Mouse (Mus musculus): ENCODE results near the gene Ackr4.

Ackr4 gene

DNA sequence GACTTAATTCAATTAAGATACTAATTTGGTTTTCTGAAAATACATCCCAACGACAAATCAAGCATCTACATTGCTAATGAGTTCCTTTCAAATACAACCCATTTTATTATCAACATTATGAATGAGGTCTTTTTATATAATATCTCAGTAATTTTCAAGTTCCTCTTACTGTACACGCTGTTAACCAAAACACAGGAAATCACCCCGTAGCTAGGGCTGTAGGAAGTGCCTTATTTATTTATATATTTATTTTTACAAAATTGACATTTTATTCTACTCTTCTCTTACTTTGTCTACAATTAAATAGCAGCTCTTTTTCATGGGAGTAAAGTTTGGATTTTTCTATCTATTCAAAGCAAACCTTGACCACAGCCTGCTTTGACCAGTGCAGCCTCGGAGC is 87.0 kb downstream of the Ackr4 start:
- DNase-seq, result no peak

DNA sequence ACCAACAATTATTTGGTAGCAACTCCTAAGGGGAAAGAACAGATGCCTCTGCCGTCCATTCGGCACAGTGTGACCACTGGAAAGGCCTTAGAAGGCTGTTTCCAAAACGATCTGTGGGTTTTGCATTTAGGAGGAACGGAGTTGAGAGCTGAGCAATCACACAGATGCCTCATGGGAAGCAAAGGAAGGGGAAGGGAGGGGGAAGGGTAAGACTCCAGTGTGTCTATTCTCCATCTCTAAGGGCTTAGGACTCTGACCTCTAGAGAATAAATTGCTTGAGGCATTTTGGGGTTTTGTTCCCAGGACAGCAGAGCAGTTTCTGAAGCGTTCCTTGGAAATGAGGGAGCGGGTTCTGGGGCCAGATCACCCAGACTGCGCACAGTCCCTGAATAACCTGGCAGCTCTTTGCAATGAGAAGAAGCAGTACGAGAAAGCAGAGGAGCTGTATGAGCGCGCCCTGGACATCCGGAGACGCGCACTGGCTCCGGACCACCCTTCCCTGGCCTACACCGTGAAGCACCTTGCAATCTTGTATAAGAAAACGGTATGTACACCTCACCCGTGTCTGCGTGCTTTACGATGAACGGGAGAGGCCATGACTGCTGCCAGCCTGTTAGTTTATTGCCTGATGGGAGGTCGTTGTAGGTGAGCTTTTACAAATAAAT is 87.6 kb downstream of the Ackr4 start:
- no peak for DNase-seq

DNA sequence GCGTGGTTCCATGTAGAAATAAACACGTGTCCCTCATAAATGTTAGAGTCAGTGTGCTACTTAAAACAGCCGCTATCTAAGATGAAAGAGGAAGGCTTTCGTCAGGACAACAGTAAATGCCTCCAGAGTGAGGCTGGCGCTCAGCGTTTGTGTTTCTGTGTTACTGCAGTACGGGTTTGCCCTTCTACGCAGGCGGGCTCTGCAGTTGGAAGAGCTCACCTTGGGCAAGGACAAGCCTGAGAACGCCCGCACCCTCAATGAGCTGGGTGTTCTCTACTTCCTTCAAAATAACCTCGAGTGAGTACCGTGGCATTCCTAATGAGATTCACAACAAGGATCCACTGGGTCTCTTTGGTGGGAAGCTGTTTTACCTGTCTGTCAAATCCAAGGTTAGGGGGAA is 88.5 kb downstream of the Ackr4 start:
- DNase-seq, result no peak

DNA sequence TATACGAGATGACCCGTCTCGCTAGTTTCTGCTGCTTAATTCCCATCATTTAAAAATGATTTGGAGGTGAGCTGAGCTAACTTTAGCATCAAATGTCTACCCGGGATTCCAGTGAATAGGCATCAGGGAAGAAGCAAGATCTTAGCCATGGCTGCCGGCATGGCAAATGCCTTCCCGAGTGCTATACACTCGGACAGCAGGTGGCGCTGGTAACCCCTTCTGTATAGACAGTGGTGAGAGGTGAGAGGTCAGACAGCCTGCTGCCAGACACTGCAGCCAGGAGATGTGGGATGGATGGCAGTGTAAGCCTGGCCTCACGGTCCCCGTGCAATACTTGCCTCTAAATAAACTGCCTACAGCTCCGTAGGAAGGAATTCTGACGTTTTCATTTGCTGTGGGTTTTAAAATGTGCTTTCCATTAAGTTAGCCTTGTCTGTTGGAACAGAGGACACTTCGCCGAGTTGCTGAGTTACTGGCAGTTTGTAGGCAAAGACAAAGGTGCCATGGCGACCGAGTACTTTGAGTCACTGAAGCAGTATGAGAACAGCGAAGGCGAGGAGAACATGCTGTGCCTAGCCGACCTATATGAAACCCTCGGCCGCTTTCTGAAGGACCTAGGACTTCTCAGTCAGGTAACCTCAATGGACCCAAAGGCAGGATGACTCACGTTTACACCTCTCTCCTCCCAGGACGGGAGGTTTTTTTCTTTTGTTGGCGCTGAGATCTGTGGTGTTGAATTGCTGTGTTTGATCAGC is 91.3 kb downstream of the Ackr4 start:
- DNase-seq, result peak; percentile 88

DNA sequence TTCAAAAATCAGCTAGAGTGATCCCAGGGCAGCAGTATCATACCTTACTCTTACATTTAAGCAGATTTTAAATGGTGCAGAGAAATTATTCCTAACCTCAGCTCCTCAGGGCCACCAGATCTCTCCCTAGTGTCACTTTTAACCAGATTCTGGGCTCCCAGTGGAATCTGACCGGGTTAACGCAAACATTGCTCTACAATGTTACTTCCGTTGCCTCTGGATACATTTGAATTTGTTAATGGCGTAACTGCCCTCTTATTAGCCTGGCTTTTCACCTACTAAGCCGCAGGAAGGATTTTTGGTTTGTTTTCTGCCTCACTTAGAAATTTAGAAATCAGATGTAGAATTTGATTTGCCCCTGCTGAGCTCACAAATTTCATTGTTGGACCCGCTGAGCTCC is 92.0 kb downstream of the Ackr4 start:
- DNase-seq, result no peak

DNA sequence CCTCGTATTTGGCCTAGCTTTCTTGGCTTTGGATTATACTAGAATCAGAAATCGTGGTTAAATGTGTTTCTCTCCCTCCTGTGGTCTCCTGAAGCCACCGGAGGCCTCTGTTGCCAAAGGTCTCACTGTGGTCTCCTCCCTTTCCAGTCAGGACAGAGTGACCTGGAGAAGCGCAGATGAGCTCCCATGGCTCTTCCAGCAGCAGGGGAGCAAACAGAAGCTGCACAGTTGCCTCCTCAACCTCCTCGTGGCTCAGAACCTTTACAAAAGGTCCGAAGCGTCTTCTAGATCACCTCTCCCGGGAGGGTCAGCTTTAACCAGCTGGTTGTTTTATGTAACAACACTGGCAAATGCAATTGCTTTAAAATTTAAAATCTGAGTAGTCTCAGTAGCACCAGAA is 92.5 kb downstream of the Ackr4 start:
- DNase-seq, result no peak

All from kidney, postnatal 10 days (tissue).